Mouse (Mus musculus) layer of hippocampus, postnatal 25 days (tissue): Measurements from ENCODE around the gene Ntng2. TPM values are rescaled to one million over a fixed set of nuclear protein-coding genes. Genes with fewer than 3 reads are reported as not detected.

Experiments
- DNase-seq, 2 experiments: peaks; one replicate each; pipeline ENCODE4 v3.0.0; 2022; ENCODE audit warnings: mixed read lengths in 2 of 2, low spot score in 1 of 2; ENCODE audit errors: extremely low spot score in 1 of 2
- total RNA-seq, 2 experiments: library from RNA; stranded (reverse); gene quantifications; 2 replicates each; pipeline ENCODE4 v1.2.3; 2021

The Ntng2 gene
- total RNA-seq, 2 experiments from 2014 or later: 94.0 to 109 TPM

DNA sequence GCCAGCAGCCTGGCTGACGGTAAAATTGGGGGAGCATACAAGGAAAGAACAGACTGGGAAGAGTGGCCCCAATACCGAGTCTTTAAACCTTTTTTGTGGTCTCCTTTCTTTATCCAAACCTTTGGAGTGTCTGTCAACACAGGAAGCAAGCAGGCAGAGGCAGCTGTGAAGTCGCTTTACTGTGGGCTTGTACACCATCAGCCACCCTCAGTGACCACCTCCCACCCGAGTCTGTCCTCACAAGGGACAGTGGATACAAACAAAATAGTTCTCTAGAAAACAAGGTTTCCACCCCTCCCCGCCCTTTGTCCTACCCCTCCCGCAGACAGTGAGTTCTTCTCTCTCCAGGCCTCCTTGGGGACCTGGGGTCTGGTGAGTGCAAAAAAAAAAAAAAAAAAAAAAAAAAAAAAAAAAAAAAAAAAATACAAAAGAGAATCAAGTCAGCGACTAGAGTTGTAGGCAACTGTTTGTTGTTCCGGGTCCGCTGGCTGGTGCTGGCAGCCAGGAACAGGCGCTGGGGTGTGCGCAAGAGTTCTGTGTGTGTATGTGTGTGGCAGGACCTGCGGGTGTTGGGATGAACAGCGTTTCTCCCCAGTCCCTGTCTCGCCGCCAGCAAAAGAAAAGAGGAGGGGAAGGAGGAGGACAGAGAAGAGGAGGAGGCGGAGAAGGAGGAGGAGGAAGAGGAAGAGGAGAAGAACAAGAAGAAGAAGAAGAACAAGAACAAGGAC, 58.8 kb downstream of the Ntng2 start:
- no peak for DNase-seq

DNA sequence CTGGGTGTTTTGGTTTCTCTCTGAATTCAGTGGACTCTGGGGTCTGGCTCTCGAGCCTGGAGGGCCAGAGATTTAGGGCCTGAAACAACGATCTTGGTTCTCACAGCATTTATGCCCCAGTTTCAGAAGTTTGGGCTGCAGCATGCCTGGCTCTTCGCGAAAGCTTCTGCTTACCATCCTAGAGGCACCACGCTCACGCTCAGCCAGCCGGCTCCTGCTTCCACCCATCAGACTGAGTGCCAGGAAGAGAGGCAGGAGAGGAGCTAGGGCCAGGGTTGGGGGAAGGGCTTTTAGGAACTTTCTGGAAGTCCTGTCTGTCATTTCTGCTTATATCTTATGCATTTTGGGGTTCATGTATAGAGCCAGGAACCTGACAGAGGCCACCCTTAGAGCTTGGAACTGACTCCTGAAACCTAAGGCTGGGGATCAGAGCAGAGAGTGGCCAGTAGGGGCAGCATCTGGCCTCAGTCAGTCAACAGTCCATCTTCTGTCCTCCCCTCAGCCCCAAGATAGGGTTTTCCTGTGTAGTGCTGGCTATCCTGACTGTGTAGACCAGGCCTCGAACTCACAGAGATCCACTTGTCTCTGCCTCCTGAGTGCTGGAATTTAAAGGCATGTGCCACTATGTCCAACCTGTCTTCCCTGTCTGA, 60.1 kb downstream of the Ntng2 start:
- DNase-seq: no peak

DNA sequence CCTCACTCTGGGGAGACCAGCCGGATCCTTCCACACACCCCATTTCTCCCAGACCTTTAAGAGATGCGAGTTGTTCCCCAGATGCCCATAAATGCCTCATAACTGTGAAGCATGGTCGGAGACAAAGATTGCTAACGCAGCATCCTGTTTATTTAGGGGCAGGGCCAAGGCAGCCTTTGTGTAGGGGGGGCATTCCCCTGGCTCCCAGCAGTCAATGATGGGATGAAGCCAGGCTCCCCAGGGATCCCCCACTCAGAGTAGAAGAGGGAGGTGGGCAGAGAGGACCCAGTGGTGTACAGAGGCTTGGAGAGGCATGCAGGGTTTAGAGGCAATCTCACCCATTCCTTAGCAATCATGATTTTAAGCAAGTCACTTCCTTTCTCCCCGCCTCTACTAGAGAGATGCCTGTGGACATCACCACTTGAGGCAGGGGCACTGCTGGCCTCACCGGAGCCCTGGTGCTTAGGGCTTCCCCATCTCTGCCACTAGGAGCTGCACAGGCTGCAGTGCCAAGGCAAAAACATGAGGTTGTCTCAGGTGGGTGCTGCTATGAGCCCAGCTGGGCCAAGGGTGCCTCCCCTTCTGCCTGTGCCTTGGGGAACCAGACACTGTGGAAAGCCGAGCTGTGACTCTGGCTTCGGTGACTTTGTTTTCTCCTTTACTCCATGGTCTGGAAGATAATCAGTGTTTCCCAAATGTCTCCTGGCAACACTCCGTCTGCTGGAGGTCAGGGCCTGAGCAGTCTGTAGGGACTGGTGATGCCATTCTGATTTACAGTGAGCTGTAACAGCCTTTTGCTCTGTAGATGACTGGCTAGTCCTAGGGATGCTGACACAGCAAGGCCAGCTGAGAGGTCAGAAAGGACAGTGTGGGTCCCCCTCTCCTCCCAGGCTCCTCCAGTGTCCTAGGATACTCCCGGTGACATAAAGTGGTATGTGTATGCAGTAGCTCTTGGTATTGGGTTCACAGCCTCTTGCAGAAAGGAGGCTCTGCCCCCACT, 61.3 kb downstream of the Ntng2 start:
- DNase-seq: no peak

DNA sequence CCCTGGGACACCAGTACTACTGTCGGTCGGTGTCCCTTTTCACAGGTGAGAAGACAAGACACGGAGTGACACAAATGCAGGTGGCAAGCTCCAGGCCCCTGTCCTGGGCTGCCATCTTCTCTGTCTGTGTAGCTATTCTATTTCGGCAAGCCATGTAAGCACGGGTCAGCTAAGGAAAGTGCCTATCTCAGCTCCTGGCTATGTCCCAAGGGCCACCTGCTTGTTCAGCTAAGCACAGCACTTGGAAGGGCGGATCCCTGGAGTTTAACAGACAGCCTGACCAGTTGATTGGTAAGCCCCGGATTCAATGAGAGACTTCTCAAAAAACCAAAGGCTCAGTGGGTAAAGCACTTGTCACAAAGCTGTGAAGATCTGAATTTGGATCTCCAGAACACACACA, 62.4 kb downstream of the Ntng2 start:
- no peak for DNase-seq

DNA sequence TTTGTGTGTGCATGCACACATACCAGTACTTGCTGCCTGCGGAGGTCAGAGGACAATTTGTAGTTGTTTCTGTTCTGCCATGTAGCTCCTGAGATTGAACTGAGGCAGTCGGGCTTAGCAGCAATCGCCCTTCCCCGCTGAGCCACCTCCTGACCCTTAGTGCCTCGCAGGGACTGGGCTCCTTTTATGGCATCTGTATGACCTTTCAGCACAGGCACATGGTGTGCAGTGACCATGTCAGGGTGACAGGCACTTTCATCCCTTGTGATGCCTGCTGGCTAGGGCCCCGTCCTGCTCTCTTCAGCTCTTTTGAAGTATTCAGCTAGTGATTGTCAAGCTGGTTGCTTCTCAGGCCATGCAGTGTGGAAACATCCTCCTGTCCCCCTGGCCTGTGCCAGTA, 66.6 kb downstream of the Ntng2 start:
- no peak for DNase-seq

DNA sequence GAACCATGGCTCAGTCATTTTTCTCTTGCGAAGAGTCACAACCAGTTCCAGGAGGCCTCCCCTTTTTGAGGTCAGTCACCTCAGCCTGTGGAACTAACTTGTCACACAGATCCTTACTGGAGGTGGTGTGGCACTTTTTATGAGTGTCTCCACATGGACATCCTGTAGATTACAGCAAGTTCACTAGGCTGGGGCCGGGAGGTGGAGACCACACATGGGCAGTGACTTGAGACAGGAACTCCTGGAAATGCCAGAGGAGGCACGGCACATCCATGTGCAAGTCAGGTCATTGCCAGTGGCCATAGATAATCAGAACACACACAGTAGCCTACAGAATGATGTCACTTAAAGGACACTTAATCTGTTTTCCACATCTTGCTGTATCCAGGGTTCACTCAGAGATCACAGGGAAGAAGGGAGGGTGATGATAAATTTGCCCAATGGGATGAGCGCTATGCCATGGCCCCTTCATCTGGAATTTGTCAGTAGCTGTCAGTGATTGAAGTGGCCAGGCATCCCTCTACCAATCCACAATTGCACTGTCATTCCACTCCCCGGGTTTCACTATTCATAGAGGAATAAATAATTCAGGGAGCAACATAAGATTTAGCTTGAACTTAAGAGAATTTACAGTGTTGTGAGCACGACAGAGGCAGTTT, 69.4 kb downstream of the Ntng2 start:
- DNase-seq: no peak

DNA sequence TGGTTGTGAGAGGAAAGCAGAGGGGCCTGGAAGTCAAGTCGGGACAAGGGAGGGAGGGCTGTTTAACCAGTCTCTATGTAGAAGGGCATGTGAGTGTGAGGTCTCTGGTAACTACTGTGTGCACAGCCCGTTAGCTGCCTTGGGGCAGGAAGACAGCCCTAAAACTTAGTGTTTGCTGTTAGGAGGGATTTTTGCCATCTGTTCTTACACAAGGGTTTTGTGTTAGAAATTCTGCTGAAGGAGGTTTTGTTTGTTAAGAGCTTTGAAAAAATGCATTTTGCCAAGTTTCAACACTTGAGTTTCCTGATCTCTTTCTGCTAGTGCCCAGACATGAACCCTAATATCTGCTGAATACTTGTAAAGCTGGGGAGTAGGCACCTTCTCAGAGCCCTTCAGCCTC, 71.7 kb downstream of the Ntng2 start:
- DNase-seq: no peak

DNA sequence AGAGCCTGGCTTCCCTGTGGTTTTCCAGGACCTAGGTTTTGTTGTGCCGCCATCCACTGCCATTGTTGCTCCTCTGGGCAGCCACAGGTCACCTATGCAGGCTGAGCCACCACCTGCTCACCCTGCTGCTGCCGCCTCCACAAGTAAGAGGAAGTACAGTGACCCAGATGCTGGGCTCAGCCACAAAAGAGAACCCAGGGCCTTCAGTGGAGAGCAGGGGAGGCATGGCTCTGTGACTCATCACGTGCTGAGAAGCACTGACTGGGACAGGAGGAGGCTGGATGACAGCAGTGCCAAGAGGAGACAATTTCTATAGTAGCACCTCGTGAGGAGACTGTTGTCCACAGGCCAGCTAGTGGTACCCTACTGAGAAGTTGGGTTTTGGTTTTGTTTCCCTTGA, 73.0 kb downstream of the Ntng2 start:
- no peak for DNase-seq

DNA sequence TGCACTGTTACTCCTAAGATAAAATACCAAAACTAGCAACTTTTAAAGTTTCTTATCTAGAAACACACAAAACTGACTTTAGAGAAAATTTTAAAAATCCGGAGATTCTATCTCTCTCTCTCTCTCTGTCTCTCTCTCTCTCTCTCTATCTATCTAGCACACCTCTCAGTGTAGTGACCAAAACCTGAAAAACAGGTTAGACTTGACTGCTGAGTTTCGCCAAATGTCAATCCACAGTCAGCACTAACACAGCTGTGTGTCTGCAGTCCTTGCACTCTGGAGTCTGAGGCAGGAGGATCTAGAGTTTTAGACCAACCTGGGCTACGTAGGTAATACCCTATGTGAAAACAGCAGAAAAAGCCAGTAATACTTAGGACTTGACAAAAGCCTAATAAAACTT, 77.9 kb downstream of the Ntng2 start:
- no peak for DNase-seq

DNA sequence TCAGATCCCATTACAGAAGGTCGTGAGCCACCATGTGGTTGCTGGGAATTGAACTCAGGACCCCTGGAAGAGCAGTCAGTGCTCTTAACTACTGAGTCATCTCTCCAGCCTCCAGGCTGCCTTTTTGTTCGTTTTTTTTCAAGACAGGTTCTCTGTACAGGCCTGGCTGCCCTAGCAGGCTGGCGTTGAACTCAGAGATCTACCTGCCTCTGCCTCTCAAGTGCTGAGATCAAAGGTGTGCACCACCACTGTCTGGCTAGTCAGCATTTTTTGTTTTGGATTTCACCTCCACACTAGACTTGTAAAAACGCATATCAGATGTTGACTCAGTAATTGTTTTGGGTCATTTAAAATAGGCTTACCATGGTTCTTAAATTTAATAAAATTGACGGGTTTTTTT, 84.7 kb downstream of the Ntng2 start:
- no peak for DNase-seq

DNA sequence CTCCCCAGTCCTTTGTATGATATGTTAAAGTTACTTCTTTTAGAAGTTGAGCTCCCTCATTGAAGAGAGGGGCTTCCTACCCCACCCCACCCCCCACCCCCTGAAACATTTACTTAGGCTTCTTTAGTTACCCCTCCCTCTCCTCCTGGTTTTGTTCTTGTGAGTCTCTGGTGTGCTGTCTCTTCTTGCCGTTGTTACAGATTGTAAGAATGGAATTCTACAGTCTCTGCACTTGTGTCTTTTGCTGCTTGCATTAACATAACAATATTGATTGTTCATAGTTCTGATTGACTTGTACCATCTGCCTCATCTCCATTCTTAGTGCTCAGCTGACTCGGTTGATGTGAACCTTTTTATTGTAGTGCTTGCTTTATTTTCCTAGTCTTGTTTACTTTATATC, 100.9 kb downstream of the Ntng2 start:
- no peak for DNase-seq

Other genes starting within 250 kb of the Ntng2 start
- under 1 TPM; 0.54 to 0.80 TPM for gene Cfap77, start 197.9 kb downstream of the Ntng2 start, total RNA-seq
- 10 to 100 TPM in 1 of 2 experiments, 1 to 10 TPM in 1; 9.1 to 12.8 TPM for gene Ttf1, start 192.7 kb downstream of the Ntng2 start, total RNA-seq
- 10 to 100 TPM; 39.0 to 47.3 TPM for gene Setx, start 128.8 kb downstream of the Ntng2 start, total RNA-seq
- 10 to 100 TPM; 41.9 to 46.7 TPM for gene Med27, start 93.8 kb upstream of the Ntng2 start, total RNA-seq